Mouse (Mus musculus) cerebellum, adult 11 months (tissue): Measurements from ENCODE around the gene Mknk2.
A peak's percentile ranks its signal among the peaks of the same experiment; 100 is the strongest.

ENCODE experiments used
- DNase-seq: peaks from one replicate; pipeline ENCODE4 v3.0.0; 2022

Mknk2 gene

DNA sequence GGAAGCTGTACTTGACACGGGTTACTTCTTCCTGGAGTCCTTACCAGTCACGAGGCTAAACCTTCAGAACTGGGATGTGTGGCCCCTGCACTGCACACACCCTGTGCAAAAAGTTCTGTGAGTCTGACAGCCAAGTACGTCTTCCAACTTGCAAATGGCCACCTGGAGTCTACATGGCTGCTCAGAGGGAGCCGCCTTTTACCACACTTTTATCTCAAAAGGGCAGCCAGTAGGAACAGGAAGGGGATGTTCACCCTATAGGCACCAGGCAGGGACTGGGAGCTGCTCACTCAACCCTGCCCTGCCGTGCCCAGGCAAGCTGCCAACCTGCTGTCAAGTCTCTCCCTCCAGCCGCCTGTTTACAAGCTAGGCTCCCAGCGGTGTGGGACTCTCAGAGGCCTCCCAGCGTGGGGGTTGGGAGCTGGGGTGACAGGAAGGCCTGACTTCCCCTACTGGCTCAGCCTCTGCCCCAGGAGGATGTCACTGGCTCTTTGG, at the start of gene Mknk2:
Mknk2 (minus strand) TSS at position 171 of the 495 bp plus-strand sequence.
- peak; percentile 85 for DNase-seq

DNA sequence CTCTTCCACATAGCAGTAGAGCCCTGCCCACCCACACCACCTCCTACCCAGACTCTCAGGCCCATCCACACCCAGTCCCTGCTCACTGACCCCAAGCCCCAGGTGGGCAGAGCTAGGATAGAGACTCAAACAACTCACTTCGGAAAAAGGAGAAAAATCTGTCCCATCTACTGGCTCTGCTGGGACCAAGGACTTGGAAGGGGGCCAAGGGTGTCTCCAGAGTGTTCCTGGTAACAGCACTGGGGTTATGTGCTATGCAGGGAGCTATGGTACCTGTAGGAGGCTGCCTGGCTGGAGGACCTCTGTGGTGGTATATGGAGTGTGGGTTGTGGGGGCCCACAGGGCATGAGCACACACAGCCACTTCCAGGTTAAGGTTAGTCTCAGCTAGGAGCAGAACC, 39.4 kb upstream of the Mknk2 start:
- no peak for DNase-seq

DNA sequence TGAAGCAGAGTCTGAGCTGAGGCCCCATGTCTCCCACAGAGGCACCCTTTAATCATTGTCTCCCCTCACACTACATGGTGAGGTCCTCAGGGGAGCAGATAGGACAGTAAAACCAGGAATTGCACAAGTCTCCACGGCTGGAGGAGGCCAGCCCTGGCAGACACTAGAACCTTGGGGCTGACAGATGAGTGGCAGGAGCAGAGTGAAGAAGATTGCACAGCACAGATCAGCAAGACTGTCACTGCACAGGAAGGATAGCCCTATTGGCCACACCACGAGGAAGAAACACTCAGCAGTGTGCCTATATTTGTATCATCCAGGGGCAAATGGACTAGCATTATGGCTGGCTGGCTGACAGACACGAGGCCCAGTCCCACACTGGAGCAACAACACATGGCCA, 32.9 kb upstream of the Mknk2 start:
- no peak for DNase-seq

DNA sequence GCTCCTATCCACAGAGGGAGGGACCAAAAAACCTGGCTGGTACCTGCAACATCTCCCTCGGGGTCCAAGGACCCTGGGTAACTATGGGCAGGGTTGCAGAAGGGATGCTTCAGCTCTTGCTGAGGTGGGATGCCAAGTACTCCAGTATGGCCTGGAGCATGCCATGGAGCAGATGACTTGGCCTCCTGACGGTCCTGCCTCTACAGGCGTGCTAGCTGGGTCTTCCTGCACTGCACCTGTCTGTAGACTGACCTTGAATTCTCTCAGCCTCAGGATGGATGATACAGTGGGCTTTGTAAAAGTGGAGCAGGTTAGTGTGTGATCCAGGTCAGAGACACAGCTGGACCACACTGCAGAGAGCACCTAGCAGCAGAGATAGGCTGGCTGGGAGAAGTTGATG, 27.6 kb upstream of the Mknk2 start:
- no peak for DNase-seq

DNA sequence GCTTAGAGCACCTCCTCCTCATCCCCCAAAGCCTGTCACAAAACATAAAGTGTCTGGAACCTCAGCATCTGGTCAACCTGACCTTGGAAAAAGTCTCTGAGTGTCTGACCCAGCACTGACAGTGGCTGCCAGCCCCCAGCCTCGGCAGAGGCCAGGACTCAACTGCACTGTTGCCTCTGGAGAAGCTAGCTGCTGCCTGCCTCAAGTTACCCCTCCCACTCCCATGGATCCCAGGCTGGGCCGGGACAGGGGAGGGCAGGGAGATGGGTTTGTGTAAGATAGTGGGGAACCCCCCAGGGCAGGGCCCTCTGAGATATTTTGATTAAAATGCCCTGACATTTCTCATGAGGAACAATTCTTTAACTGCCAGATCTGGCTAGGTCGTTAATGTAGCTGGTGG, 27.1 kb upstream of the Mknk2 start:
- no peak for DNase-seq

DNA sequence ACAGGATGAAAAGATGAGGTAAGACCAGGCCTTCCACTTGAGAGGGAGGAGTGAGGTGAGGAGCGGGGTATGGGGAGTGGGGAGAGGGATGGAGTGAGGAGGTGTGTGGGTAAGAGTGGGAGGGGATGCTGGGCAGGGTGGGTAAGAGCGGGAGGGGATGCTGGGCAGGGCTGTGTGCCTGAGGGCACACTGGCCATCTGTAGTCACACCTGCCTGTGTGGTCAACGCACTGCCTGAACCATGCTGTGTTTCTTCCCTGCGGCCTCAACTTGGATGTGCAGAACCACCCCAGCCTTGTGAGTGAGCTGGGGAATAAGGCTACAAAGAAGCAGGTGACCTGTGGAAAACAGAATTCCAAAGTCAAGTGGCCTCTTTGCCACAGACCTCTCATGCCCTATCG, 26.5 kb upstream of the Mknk2 start:
- DNase-seq: peak; percentile 32

DNA sequence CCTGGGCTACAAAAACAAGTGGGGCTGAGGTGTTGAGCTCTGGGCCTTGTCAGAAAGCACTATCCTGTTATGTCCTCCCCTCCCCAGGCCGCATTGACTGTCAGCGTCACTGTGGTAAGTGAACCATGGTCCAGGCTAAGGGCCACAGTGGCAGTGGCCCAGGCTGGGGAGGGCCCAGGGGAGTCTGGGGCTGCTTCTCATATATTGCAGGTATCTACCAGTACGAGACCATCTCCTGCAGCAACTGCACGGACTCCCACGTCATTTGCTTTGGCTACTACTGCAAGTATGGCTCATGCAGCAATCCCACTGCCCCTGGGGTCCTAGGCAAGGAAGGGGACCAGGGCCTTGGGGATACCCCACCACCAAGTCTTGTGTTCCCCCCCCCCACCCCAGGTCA, 25.7 kb upstream of the Mknk2 start:
- peak; percentile 42 for DNase-seq

DNA sequence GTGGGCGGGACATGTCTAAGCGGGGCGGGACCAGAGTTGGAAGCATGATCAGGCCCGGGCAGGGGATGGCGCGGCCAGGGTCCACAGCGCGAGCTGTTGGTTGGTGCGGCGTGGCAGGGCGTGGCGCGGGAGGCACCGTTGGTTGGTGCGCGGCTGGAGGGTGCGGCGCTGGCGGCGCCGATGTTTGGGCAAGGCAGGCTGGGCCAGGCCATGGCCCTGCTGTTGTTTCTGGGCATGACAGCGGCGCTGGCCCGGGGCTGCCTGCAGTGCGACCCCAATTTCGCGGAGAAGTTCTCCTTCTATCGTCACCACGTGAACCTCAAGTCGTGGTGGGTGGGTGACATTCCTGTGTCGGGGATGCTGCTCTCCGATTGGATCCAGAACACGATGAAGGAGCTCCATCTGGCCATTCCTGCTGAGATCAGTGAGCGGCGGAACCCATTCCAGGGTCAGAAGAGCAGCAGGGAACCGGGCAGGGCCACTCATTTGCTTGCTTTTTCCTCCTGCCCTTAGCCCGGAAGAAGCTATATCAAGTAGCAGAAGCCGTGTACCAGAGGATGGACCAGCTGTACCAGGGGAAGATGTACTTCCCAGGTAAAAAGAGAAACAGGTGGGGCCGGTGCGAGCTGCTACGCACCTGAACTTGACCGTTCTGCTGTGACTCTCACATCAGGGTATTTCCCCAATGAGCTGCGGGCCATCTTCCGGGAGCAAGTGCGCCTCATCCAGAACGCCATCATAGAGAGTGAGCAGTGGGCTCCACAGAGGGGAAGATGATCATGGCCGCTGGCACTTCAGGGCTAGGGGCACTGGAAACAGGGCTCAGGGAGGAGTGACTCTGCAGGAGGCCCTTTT, 24.9 kb upstream of the Mknk2 start:
- DNase-seq: peak; percentile 95

DNA sequence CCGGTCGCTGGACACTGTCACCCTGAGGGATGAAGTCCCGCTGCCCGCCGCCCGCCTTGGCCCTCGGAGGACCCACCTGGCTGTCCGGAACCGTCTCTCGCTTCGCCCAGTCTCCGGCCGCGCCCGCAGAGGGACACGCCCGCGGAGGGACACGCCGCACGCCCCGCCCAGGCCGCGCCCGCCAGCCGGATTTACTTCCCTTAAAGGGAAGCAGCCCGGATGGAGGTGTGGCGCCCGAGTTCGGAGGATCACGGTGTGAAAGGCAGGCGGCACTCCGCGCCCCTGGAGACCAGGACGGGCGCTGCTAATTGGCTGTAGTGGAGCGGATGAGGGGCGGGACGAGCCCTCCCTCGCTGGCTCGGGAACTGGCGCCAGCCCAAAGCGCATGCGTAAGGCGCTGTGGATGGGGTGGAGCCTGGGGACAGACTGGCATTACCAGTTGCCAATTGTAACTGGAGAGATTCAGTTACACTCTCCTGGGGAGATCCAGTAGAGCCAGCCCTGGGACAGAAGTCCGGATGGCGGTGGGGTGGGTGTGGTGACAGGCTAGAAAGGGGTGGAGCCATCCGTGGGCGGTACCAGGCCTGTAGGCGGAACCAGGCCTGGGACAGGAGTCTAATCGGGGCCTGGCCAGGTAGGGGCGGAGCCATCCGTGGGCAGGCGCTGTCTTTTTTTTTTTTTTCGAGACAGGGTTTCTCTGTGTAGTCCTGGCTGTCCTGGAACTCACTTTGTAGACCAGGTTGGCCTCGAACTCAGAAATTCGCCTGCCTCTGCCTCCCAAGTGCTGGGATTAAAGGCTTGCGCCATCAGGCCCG, 24.0 kb upstream of the Mknk2 start, which contains the start of the genes Mob3a and Izumo4:
Mob3a (minus strand) TSS at position 257 of the 815 bp plus-strand sequence.
Izumo4 (plus strand) TSS at position 464 of the 815 bp plus-strand sequence.
- peak; percentile 99 for DNase-seq

DNA sequence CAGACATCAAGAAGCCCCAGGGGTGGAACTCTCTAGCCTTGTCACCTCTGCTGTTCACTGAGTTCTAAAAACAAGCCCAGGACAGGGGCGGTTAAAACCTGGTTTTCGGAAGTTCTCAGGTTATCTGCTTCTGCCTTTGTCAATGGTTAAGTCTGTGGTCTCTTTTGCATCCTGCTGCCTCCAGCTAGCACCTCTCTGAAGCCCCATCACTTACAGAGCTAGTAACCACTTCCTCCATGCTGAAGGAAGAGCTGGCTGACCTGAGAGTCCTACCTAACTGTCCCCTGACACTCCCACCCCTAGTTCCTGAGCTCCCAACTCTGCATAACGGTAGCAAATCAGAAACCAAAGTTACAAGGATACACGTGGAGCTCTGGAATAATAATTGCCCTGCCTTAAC, 22.8 kb upstream of the Mknk2 start:
- no peak for DNase-seq

DNA sequence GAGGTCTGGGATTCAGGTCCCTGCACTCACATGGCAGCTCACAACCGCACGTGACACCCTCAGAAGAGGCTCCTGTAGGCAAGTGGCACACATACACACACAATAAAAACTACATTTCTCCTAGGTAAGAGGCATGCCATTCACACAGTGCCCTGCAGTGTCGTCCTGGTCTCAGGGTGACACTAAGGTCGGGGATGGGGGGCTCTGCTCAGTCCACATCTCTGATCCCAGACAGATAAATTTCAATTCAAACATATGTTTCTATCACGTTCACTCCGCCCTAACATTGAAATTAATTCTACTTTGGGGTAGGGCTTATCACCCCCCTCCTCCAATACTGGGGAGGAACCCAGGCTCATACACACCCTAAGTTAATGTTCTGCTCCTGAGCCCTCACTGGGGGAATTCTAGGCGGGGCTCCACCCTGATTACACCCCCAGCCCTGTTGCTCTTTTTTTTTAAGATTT, 22.2 kb upstream of the Mknk2 start:
- no peak for DNase-seq

DNA sequence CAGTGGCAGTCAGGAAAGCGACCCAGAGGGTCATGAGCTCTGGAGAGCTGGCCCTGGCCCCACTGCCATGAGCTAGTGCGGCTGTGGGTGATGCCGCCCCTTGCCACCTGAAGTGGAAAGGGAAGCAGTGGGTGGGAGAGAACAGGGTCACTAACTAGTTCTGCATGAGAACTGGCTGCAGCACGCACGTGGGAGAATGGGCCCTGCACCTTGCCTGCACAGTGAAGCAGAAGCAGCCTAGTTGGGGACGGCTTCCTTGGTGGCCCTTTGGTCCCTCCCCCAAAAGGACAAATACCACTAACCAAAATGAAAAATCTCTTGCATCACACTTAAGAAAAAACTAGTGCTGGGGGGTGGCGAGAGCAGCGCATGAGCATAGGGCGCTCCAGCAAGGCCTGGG, 20.7 kb upstream of the Mknk2 start:
- DNase-seq: no peak

DNA sequence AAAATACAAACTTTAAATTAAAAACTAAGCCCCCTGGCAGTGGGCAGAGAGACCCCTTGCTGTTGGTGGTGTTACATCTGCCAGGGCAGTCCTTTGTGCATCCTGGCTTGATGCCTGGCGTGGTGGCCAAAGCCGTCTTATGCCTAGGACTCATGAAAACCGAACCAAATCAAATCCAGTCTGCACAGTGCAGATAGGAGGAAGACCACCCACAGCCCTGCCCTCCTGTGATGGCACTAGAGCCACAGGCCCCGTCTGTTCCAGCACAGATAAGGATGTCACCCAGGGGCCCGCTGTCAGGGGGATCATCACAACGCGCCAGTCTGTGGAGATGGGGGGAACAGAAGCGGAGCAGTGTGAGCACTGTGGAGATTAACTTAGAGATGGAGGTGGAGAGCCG, 19.9 kb upstream of the Mknk2 start:
- DNase-seq: no peak

DNA sequence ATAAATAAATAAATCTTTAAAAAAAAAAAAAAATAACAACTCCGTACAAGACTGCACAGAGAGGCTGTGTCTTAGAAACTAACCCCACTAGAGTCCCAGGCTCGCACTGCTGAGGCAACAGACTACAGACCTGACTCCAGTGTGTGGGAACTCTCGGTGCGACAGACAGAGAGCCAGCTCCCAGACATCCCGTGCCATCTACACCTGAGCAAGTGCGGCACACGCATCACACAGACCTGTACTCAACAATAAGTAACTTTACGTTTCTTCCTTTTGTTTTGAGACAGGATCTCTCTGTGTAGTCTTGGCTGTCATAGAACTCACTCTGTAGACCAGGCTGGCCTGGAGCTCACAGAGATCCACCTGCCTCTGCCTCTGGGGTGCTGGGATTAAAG, 19.5 kb upstream of the Mknk2 start:
- no peak for DNase-seq

DNA sequence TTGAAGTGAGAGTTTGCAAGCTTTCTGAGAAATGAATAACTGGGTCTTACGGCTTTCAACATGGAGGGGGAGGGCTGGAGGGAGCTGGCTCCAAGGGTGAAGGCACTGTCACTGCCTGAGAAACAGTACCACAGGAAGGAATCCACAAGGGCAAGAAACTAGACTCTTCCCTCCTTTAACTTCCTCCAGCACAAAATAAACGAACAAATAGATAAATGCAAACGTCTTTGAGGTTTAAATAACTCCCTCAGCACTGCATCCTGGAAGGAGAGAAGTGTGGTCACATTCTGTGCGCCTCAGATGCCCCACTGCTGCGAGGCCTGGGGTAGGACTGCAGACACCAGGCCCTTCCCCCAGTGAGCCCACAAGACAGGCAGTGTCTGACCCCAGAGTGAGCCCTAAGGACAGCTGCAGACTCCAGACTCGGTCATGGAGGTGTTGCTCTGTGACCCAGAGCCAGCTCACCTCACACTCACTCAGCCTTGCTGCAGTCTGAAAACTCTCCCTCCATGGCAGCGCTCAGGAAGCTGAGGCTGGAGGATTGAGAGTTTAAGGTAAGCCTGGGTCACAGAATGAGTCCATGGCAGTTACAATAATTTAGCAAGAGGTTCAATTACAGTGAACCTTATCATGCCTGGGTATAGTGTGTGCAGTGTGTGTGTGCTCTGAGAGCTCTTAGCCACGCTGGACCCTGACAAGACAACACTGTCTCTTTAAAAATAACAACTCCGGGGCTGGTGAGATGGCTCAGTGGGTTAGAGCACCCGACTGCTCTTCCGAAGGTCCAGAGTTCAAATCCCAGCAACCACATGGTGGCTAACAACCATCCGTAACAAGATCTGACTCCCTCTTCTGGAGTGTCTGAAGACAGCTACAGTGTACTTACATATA, 18.8 kb upstream of the Mknk2 start:
- DNase-seq: no peak

DNA sequence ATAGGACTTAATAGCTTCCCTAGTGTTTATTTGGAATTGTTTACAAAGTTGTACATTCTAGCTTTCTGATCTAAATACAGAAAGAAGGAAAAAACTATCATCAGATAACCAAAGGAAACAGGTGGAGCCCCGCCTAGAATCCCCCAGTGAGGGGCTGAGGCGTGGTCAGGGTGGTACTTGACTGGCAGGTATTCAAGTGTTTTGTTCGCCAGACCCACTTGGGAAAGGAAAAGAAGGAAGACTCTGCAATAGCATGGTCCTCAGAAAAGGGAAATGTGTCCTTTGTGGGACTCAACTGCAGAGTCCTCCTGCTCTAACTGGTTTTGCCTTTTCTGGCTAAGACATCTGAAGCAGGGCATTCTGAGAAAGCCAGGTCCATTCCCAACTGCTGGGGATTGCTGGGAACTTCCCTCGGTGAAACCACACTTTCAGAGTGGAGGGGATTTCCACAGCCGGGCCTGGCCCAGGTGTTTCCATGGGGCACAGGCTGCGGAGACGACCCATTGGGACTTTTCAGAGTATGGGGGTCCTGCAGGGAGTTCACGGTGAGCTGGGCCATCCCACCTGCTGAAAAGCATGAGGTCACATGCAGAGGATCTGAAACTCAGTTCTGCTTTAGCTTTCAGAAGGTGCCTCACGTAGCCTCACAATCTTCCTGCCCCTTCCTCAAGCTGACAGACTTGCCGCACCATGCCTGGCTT, 18.0 kb upstream of the Mknk2 start:
- DNase-seq: no peak

DNA sequence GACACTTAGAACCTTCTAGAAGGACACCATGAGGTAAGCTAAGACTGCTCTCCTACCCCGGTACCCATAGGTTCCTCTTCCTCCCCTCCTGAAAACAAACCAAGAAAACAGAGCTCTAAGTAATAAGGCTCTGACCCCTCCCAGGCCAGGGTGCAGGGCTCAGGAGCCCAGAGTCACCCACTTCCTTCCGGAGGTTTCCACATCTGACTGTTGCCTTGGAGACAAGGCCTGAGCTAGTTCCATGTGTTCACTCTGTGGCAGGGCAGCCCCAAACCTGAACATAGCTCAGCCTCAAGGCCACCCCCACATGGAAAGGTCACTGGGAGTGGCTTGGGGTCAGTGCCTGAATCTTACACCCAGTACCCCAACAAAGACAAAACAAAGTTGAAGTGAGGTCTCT, 17.3 kb upstream of the Mknk2 start:
- DNase-seq: no peak

DNA sequence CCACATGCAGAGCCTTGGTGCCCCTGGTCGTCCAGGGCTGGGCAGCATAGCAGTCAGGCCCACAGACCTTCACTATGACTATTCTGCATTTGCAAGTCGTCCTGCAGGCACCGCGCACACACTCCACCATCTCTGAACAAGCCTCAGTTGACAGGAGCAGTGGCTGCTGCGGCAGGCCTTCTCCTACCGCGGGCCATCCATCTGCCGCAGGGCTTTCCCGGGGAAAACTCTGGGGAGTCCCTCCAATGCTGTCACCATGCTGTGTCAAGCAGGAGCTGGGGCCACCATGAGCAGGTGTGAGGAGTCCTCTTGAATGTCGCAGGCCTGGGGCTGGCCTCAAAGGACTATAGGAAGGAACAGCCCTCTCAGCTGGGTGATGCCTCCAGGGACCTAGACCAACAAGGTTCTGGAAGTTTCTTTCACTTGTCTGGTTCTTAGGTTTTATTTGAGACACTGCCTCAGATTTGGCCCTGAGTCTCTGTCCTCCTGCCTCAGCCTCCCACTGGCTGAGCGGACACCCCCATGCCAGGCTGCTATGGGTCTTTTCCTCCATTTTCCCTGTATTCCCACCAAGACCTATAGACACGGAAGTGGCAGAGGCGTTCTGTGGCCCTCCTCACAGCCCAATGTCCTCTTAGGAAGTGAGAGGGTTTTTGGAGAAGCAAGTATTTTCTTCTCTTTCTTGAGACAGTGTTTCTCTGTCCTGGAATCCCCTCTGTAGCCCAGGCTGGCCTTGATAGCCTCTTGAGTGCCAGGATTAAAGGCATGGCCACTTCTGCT, 16.4 kb upstream of the Mknk2 start:
- DNase-seq: no peak

DNA sequence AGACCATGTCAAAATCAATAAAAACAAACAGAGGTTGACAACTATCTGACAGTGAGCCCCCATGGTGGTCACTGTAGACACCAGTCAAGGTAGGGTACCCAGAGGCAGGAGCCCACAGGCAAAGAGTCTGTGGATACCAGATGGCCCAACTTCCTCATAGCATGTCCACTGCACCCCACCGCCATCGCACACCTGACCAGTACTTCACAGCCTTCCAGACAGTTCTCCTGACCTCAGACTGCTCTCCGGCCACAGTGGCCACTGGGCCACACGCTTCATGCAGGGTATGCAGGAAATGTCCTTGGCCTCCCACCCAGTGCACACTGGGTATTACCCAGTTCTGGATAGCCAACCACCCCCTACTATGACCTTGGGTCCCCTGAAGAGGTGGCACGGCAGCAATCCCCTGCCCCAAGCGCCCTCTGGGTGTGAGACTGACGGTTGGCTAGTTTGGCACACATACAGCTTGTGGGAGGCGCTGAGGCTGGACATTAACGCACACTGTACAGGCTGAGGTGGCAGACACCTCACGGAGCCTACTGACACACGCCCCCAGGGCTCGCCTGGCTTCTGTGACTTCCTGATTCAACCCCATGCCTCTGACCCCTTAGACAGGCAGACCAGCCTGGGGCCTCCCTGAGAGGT, 15.6 kb upstream of the Mknk2 start:
- DNase-seq: no peak
